Mouse (Mus musculus) olfactory bulb, adult 2 months (tissue): ENCODE measurements around the gene Tubb3. TPM values are rescaled to one million over a fixed set of nuclear protein-coding genes. Genes with fewer than 3 reads are reported as not detected.
A peak's percentile ranks its signal among the peaks of the same experiment; 100 is the strongest.
"Not testable (repeated sequence)": the region's sequence is repeated elsewhere in the genome, so short reads cannot be mapped to it uniquely, and the experiment has no call there.

Source experiments
- H3K27ac ChIP-seq: fragments of 200-500 bp; 2 replicates; pipeline ENCODE4 v1.5.1; 2012; ENCODE audit warnings: low read depth, low read length; ENCODE audit not compliant: insufficient read depth
- H3K4me1 ChIP-seq: fragments of 200-500 bp; 2 replicates; pipeline ENCODE4 v1.6.1; 2012; ENCODE audit warnings: low read length; ENCODE audit not compliant: control insufficient read depth, insufficient read depth
- H3K4me3 ChIP-seq: fragments of 200-500 bp; 2 replicates; pipeline ENCODE4 v1.5.1; 2012; ENCODE audit warnings: mild to moderate bottlenecking, low read depth, low read length, moderate library complexity; ENCODE audit not compliant: insufficient read depth
- CTCF ChIP-seq: fragments of 200-500 bp; IDR thresholded peaks from 2 replicates; pipeline ENCODE4 v1.5.1; 2012; ENCODE audit warnings: low read depth, mild to moderate bottlenecking, low read length, moderate library complexity; ENCODE audit not compliant: insufficient read depth
- POLR2A ChIP-seq: fragments of 200-500 bp; IDR thresholded peaks from 2 replicates; pipeline ENCODE4 v1.6.1; 2012; ENCODE audit warnings: mild to moderate bottlenecking, low read depth, low read length, moderate library complexity; ENCODE audit not compliant: insufficient read depth
- WGBS: fragments of 180-500 bp; shearing (Covaris S2); methylation state at CpG from one replicate; pipeline ENCODE4 v1.1.7; 2018; 5-methylcytosine and 5-hydroxymethylcytosine counted together
- polyA plus RNA-seq: library from polyadenylated mRNA; stranded (reverse); fragments of >200 nt; gene quantifications from 2 replicates; pipeline ENCODE4 v1.2.4, GENCODE M21; 2012; ENCODE audit warnings: low replicate concordance; ENCODE audit not compliant: missing spikeins, insufficient read depth, insufficient read length

Tubb3 gene
- polyA plus RNA-seq, 1 experiment, result not detected

DNA sequence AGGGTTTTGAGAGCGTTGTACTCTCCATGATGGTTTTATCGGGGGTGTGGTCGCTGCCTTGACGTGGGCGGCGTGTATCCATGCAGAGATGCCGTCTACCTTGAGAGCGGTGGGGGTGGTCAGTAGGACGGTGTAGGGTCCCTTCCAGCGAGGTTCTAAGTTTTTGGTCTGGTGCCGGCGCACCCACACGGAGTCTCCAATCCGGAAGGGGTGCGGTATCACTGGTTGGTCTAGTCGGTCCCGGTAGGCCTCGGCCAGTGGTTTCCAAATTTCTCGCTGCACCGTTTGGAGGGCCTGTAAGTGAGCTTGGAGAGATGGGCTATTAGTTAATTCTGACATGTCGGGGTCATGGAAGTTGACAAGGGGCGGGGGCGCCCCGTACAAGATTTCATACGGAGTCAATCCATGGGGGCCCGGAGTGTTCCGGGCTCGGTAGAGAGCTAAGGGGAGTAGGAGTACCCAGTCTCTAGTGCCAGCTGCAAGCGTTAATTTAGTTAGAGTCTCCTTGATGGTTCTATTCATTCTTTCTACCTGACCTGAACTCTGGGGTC lies 17.2 kb downstream of the Tubb3 start:
- TF ChIP-seq CTCF (no peak), POLR2A (no peak)

DNA sequence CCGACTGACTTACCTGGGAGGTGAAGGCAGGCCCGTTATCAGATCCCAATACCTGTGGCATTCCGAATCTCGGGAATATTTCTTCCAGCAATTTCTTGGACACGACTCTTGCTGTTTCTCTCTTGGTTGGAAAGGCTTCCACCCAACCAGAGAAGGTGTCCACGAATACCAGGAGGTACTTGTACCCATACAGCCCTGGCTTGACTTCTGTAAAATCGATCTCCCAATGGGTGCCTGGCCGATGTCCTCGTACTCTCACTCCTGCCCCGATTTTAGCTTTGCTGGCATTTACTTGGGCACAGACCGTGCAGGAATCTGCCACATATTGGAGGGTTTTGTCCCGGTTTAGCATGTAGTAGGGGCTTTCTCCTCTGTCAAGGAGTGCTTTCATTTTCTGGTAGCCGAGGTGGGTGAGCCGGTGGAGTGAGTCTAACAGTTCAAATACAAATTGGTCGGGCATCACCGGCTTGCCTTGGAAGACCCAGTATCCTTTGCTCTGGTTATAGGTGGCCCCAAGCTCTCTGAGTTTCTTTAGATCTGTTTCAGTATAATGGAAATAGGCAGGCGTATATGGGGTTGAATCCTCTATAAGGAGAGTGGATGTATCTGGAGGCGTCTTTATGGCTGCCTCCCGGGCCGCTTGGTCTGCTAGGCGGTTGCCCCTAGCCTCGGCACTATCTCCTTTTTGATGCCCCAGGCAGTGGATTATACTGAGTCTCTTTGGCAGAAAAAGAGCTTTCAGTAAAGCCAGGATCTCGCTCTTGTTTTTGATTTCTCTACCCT lies 17.9 kb downstream of the Tubb3 start:
- WGBS, result 96% methylated on average over 23 of the region's 23 CpGs
- Histone ChIP-seq H3K4me3 (no peak overlapping the region), H3K4me1 (no peaks in the 10 kb centered on the region), H3K27ac (no peak overlapping the region)
- no peak for TF ChIP-seq POLR2A
- no peak for TF ChIP-seq CTCF

More for the DNA sequence above, 17.2 kb downstream of the Tubb3 start:
- 97% methylated on average over 29 of the region's 29 CpGs for WGBS
- Histone ChIP-seq H3K4me3 (no peak overlapping the region), H3K4me1 (no peaks in the 10 kb centered on the region), H3K27ac (no peak overlapping the region)

DNA sequence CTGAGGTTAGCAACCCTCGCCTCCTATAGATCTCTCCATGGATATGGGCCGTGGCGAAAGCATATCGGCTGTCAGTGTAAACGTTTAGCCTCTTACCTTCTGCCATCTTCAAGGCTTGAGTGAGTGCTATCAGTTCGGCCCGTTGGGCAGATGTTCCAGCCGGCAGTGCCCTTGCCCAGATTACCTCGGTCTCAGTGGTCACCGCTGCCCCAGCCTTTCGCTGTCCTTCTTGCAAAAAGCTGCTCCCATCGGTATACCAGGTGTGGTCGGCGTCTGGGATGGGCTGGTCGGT lies 18.4 kb downstream of the Tubb3 start:
- 97% methylated on average over 15 of the region's 15 CpGs for WGBS

DNA sequence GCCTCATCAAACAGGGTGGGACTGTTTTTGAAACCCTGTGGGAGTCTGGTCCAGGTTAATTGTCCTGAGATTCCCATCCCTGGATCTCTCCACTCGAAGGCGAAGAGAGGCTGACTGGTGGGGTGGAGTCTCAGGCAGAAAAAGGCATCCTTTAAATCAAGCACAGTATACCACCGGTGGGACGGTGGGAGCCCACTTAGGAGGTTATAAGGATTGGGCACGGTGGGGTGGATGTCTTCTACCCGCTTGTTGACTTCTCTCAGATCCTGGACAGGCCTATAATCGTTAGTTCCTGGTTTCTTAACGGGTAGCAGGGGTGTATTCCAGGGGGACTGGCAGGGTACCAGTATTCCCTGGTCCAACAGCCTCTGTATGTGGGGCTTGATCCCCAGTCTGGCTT lies 19.7 kb downstream of the Tubb3 start:
- H3K4me3 ChIP-seq, H3K4me1 ChIP-seq, H3K27ac ChIP-seq: not testable (repeated sequence)
- 92% methylated on average over 8 of the region's 8 CpGs for WGBS

More for the DNA sequence above, 18.4 kb downstream of the Tubb3 start:
- H3K27ac ChIP-seq, H3K4me3 ChIP-seq, H3K4me1 ChIP-seq: not testable (repeated sequence)

DNA sequence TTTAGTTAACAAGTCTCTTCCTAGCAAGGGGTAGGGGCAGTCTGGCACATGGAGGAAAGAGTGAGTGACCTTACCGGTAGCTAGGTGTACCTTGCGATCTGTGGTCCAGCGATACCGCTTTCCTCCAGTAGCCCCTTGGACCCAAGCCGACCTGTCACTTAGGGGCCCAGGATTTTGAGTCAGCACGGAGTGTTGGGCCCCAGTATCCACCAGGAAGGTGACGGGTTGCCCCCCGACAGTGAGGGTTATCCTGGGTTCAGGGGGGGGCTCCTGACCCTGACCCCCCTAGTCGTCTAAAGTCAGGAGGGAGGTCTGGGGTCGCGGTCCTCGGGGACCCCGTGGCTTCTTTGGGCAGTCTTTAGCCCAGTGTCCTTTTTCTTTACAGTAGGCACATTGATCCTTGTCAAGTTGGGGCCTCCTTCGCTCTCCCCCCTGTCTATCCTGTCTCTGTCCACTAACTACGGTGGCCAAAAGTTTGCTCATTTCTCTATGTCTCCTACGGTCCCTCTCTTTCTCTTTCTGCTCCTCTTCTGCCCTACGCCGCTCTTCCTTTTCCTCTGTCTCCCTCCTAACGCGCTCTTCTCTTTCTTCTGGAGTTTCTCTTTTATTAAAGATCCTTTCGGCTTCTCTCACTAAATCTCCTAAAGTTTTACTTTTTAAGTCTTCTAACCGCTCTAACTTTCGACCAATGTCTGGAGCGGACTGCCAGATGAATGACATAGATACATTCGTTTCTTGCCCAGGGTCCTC lies 20.6 kb downstream of the Tubb3 start:
- TF ChIP-seq CTCF, result no peak
- TF ChIP-seq POLR2A, result no peak
- Histone ChIP-seq H3K27ac (no peak overlapping the region), H3K4me3 (no peak overlapping the region), H3K4me1 (no peaks in the 10 kb centered on the region; the same call in 1 of the 2 replicates)
- WGBS, result 96% methylated on average over 25 of the region's 25 CpGs

DNA sequence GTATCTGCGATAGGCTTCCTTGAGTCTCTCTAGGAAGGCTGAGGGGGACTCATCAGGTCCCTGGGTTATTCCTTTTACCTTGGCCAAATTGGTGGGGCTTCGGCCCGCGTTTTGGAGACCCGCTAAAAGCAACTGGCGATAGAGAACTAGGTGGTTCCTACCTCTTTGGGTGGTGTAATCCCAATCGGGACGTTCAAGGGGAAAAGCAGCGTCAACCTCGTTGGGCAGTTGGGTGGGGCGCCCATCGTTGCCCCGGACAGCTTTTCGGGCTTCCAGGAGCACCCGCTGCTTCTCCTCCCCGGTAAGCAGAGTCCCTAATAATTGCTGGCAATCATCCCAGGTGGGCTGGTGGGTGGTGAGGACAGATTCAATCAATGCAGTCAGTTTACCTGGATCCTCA lies 21.2 kb downstream of the Tubb3 start:
- Histone ChIP-seq H3K4me1 (no peaks in the 10 kb centered on the region; the same call in 1 of the 2 replicates), H3K27ac (no peak overlapping the region), H3K4me3 (no peak overlapping the region)
- TF ChIP-seq CTCF, result no peak
- no peak for TF ChIP-seq POLR2A
- WGBS, result 95% methylated on average over 16 of the region's 16 CpGs

DNA sequence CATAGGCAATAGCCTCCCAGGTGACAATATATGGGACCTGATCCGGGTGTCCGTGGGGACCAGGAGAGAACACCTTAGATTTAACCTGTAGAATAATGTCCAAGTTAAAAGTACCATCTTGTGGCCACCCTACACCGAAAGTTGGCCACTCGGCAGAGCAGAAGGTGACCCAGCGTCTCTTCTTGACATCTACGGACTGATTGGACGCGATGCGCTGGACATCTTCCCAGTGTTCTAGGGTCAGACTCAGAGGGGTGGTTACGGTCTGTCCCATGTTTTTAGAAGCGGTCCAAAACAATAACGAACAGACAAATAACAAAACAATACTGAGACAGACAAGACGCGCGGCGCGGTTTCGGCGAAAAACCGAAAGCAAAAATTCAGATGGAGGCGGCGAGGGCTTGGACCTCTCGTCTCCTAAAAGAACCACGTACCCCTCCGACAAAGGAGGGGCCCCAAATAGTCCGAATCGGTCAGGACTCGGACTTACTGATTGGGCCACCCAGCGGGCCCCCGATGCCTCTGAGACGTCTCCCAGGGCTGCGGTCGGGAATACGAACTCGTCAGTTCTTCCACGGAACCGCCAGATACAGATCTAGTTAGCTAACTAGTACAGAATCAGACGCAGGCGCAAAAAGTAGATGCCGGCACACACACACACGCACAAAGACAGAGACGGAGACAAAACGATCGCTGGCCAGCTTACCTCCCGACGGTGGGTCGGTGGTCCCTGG lies 22.2 kb downstream of the Tubb3 start:
- H3K4me1 ChIP-seq, H3K4me3 ChIP-seq, H3K27ac ChIP-seq: not testable (repeated sequence)
- WGBS, result 98% methylated on average over 47 of the region's 47 CpGs

DNA sequence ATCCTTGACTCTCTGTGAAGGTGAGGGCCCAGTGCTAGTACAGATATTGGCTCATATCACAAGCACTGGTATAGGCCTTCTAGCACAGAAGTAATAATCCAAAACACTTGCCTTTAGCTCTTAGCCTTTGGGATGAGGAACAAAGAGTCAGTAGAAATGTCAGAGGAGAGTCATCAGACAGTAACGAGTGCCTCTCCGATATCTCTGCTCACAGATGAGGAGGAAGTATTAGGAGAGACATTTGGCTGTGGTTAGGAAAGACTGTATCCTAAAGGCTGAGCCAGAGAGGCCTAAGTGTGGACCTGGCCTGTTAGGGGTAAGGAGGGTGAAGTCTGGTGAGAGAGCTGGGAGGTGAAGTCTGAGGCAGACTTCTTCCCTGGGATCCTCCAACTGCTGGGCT lies 30.6 kb downstream of the Tubb3 start:
- H3K27ac ChIP-seq, result no peak overlapping the region
- 90% methylated on average over 2 of the region's 2 CpGs for WGBS

DNA sequence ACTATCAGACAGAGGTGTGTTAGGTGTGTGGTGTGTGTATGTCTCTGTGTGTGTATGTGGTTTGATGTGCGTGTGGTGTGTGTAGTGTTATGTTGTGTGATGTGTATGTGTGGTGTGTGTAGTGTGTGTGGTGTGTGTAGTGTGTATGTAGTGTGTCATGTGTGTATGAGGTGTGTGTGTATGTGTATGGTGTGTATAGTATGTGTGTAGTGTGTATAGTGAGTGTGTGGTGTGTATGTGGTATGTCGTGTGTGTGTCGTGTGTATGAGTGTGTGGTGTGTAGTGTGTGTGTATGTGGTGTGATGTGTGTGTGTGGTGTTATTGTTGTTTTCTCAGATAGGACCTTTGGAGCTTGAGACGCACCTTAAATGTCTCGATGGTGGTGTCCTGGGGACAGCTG lies 31.1 kb downstream of the Tubb3 start:
- Histone ChIP-seq H3K4me3 (0 out of 2 replicates have a peak overlapping the region, but pooled peaks have one; percentile 58), H3K4me1 (peaks cover 14% of the 10 kb centered on the region), H3K27ac (no peak overlapping the region)
- TF ChIP-seq POLR2A (no peak), CTCF (no peak)
- WGBS, result 89% methylated on average over 5 of the region's 5 CpGs

More for the DNA sequence above, 30.6 kb downstream of the Tubb3 start:
- H3K4me3 ChIP-seq, result no peak overlapping the region
- peaks cover 14% of the 10 kb centered on the region for H3K4me1 ChIP-seq
- no peak for TF ChIP-seq CTCF
- no peak for TF ChIP-seq POLR2A
